Mouse (Mus musculus) adrenal gland, postnatal 14 days (tissue): ENCODE measurements around the gene Pten. TPM values are rescaled to one million over a fixed set of nuclear protein-coding genes. Genes with fewer than 3 reads are reported as not detected.
"Not testable (repeated sequence)": the region's sequence is repeated elsewhere in the genome, so short reads cannot be mapped to it uniquely, and the experiment has no call there.

Experiments
- DNase-seq: peaks from one replicate; pipeline ENCODE4 v3.0.0; 2021; ENCODE audit warnings: mixed read lengths
- total RNA-seq: library from RNA; stranded (reverse); gene quantifications from 2 replicates; pipeline ENCODE4 v1.2.3, GENCODE M21; 2021

Gene Pten
- total RNA-seq, 1 experiment from 2014 or later, result 72.1 TPM

- DNase-seq, result no peak
Measured at GRCm38 (mm10) chr19:32754188-32755000, 2.9 kb upstream of the Pten start.

GRCm38 (mm10) chr19:32755104-32755791 lies 2.0 kb upstream of the Pten start:
- no peak for DNase-seq

- DNase-seq, result peak; percentile 98
Measured at GRCm38 (mm10) chr19:32755792-32756635, 1.3 kb upstream of the Pten start.

- no peak for DNase-seq
Measured at GRCm38 (mm10) chr19:32756636-32756899, 729 bp upstream of the Pten start.

GRCm38 (mm10) chr19:32757831-32758792 lies 815 bp downstream of the Pten start:
- DNase-seq, result peak; percentile 78

- no peak for DNase-seq
Measured at GRCm38 (mm10) chr19:32758793-32759161, 1.5 kb downstream of the Pten start.

- no peak for DNase-seq
Measured at GRCm38 (mm10) chr19:32759357-32760024, 2.2 kb downstream of the Pten start.

- no peak for DNase-seq
Measured at GRCm38 (mm10) chr19:32760499-32760898, 3.2 kb downstream of the Pten start.

GRCm38 (mm10) chr19:32761162-32761561 lies 3.9 kb downstream of the Pten start:
- no peak for DNase-seq

GRCm38 (mm10) chr19:32762493-32762892 lies 5.2 kb downstream of the Pten start:
- no peak for DNase-seq

GRCm38 (mm10) chr19:32778411-32778810 lies 21.1 kb downstream of the Pten start:
- no peak for DNase-seq

- no peak for DNase-seq
Measured at GRCm38 (mm10) chr19:32779131-32779530, 21.8 kb downstream of the Pten start.

- DNase-seq, result no peak
Measured at GRCm38 (mm10) chr19:32781305-32782071, 24.2 kb downstream of the Pten start.

- not testable (repeated sequence) for DNase-seq
Measured at GRCm38 (mm10) chr19:32787388-32787787, 30.1 kb downstream of the Pten start.

GRCm38 (mm10) chr19:32788016-32788415 lies 30.7 kb downstream of the Pten start:
- DNase-seq, result not testable (repeated sequence)

GRCm38 (mm10) chr19:32789535-32789934 lies 32.2 kb downstream of the Pten start:
- no peak for DNase-seq

- DNase-seq, result peak; percentile 88
Measured at GRCm38 (mm10) chr19:32792610-32793009, 35.3 kb downstream of the Pten start.

GRCm38 (mm10) chr19:32793901-32794300 lies 36.6 kb downstream of the Pten start:
- DNase-seq, result no peak

- DNase-seq, result peak; percentile 16
Measured at GRCm38 (mm10) chr19:32800557-32800956, 43.3 kb downstream of the Pten start.

- DNase-seq, result no peak
Measured at GRCm38 (mm10) chr19:32804703-32805102, 47.4 kb downstream of the Pten start.
